Mouse (Mus musculus): ENCODE data around the gene Rnaset2a.
"Not testable (repeated sequence)": the region's sequence is repeated elsewhere in the genome, so short reads cannot be mapped to it uniquely, and the experiment has no call there.

Rnaset2a gene

DNA sequence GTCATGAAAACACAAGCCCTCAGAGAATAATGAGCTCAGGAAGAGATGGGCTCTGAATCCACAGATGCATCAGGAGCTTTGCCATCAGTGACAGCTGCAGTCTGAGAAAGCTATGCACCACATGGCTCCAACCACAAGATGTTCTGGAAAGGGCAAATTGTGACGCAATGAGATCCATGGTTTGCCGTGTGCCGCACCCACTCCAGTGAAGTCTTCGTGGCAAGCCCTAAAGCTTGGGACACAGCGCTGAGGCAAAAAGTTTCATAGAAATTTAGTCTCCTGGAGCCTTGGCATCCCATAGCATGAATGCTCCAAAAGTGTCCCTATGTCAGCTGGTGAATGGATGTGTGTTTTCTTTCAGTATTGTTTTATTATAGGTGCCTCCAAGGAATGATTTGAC lies 9.8 kb downstream of the Rnaset2a start:
- DNase-seq (ENCODE audit: low spot score) = not testable (repeated sequence)

DNA sequence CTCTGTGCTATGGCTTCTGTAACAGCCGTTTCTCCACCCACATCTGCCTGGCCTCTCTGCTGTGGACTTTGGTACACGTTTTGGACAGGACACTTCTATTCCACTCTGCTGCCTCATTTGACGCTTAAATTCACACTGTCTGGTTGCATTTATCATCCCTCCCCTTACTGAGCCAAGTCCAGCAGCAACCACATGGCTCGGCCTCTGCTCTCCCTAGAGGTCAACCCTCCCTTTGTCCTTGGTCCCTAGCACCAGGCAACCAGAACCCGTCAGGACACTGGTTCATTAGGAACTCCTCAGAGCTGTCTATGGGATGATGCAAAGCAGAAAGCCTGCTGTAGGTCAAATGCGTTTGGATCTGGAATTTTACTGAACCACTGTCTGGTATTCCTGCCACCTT lies 17.0 kb downstream of the Rnaset2a start:
- not testable (repeated sequence) for DNase-seq (ENCODE audit: low spot score)

DNA sequence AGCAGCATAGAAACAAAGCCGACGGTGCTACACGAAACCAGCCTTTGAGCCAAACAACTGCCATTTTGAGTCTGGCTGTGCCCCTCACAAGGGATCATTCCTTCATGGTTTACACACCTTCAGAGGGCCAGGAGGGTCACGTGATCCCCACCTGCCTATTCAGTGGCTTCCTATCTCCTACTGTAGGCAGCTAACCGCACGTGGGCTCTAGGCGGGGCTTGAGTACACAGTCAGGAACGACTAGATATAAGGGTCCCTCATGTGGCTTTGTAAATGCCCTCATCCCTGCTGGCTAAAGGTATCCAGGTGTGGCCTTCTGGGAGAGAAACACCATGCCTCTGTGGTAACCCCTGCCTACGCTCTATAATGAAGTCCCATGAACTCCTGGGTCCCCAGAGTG lies 18.3 kb downstream of the Rnaset2a start:
- DNase-seq (ENCODE audit: low spot score) = not testable (repeated sequence)

DNA sequence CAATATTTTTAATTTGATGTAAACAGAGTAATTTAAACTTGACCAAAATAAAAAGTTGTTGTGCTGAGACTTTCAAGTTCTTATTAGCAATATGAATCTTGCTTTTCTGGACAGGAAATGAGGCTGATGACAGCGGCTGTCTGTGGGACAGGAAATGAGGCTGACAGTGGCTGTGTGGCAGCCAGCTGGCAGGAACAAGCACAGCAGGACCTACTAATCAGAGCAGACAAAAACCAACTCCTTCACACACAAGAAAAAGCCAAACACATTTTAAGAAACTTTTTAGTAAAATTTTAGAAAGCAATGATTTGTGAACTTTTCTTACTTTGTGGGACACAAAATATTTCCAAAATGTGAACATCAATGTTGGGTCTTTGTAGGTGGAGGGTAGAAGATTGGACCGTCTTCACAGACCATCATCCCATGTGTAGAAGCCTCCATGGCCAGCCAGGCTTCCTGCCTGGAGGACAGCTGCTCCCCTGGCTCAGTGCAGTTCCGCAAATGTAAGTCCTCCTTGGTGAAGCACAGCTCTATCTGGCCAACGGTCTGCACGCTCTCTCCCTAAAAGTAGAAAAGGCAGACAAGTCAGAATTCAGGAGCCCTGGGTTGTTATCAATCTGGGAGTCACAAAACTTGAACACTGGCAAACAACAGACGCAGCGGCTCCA lies 19.4 kb downstream of the Rnaset2a start:
- DNase-seq (ENCODE audit: low spot score) = not testable (repeated sequence)

DNA sequence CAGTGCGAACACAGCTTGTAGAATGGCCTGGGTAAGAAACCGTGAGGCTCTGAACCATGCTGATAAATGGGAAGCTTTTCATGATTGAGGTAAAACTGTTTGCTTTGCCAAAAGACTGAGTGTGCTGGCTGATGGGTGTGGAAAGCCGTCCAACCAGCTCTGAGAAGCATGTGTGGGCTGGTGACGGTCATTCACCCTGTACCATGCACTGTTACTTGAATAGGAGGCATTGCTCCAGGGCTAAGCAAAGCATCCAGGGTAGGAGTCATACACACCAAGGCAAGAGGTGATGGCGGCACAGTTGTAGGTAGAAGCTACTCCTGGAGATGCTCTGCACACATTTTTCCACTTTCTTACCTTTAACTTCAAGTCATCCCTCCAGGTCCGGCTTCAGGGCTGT lies 23.3 kb downstream of the Rnaset2a start:
- not testable (repeated sequence) for DNase-seq (ENCODE audit: low spot score)

DNA sequence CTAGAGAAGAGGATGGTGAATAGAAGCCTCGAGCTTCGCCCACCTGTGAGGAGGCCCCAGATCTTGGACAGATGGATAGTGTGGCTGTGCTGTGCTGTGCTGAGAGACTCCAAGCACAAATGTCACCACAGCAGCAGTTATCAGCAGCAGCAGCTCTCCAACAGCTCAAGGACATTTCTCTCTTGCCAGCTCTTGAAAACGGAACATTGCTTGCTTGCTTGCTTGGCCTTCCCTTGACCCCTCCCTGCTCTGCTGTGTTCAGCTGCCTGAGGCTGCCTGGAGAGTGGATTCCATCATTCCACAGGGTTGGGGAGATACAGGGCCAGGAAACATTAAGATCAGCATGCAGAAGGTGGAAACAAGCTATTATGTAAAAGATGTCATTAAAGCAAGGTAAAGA lies 24.9 kb downstream of the Rnaset2a start:
- not testable (repeated sequence) for DNase-seq (ENCODE audit: low spot score)

DNA sequence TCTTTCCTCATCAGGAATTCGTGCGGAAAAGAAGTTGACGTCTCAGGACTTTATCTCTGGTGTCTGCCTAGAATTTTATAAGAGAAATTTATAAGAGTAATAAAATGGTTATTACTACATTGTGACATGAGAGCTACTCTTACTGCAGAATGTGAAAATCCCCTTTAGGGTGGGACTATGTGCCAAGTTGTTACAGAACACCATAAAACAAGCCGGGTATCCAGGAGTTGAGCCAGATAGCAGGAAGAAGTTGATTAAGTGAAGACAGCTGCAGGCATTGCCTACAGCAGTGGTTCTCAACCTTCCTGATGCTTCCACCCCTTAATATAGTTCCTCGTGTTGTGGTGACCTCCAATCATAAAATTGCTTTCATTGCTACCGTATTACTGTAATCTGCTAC lies 31.0 kb downstream of the Rnaset2a start:
- not testable (repeated sequence) for DNase-seq (ENCODE audit: low spot score)

DNA sequence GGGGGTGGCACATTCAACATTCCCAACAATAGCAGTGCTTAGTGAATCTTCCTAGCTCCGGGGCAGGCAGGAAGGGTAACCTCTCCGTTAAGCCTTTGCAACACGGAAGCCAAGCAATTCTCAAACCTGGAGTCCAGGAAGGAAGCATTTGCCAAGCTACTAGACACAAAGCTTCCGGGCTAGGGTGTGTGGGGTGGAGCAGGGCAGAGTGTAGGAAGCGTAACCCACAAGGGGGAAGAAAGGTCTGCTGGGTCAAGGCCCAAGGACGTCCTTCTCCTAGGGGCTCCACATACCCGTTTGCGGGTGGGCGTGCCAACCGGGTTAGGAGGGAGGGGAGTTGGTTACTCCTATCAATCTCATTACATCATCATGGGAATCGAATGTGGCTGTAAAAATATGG lies 31.5 kb downstream of the Rnaset2a start:
- not testable (repeated sequence) for DNase-seq (ENCODE audit: low spot score)

GRCm38 (mm10) chr17:8112199-8112598 lies 35.7 kb downstream of the Rnaset2a start:
- DNase-seq (ENCODE audit: low spot score) = not testable (repeated sequence)

DNA sequence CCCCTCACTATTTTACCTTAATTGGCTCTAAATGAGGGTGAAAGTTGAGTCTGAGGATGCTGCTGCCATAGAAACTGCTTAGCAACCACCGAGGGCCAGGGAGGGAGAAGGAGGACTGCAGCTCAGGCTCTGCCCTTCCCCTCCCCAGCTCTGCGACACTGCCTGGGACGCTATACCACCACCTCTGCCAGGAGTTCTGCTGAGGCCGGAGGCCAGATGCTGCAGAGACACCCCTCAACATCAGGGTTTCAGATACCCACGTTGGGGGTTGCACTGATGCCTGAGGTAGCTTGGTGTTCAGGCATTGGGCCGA lies 46.6 kb downstream of the Rnaset2a start:
- not testable (repeated sequence) for DNase-seq (ENCODE audit: low spot score)

GRCm38 (mm10) chr17:8100405-8101296 lies 47.2 kb downstream of the Rnaset2a start:
- DNase-seq (ENCODE audit: low spot score) = not testable (repeated sequence)

DNA sequence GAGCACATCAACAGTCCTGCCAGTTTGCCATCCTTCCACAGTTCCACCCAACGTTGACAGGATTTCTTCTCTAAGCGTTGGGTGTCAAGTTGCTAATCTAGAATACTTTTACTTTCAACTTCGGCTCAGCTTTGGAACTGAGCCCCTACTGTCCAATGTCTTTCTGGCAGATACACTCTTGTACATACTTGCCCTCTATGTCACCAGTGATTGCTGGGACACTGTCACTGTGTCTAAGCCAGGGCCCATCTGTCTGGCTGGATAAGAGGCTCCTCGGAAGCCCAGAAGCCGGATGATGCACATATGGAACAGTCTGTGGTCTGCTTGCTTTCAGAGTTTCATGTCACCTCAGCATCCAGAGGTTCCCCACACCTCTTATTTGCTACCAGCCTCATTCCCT lies 51.7 kb downstream of the Rnaset2a start:
- DNase-seq (ENCODE audit: low spot score) = not testable (repeated sequence)

- not testable (repeated sequence) for DNase-seq (ENCODE audit: low spot score)
Observed at GRCm38 (mm10) chr17:8095653-8096052, 52.2 kb downstream of the Rnaset2a start.

DNA sequence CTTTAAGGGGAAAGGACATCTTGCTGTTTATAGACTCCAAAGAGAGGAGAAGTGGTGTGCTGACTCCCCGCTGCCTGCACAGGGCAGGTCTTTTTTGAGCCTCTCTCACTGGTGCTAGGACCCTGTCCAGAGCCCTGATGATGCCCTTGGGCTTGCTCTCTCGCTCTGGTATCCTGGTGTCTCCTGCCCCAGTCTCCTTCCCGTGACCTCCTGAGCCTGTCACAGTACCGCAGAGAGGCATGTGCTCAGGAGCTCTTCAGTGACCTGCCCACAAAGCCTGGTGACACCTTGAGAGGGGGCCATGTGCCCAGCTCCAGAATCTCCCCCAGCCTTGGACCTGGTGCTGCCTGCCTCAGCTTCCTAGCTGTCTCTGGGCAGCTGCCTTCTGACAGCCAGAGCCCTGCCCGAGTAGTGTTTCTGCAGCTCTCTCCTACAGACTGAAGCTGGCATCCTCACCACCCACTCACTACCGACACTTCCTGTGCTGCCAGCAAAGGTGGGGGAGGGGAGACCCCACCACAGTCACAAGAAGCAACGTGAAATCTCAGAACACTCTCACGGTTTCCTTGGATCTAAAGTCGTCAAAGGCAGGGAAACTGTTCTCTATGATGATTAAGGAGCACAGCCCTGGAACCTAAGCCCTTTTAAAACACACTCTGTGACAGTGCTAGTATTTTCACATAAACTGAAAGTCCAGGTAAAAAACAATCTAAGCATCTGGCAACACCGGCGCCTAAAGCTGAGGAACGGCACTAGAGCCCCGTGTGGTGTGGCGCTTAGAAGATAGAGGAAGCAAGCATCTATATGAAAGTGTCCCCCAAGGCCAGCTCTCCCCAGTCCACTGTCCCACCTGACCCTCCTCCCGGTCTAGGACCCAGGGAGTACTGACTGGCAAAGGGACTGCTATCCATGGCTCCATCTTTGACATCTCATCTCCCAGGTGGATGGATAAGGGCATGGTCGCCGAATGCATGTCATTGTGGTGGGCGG lies 55.1 kb downstream of the Rnaset2a start:
- DNase-seq (ENCODE audit: low spot score) = not testable (repeated sequence)

DNA sequence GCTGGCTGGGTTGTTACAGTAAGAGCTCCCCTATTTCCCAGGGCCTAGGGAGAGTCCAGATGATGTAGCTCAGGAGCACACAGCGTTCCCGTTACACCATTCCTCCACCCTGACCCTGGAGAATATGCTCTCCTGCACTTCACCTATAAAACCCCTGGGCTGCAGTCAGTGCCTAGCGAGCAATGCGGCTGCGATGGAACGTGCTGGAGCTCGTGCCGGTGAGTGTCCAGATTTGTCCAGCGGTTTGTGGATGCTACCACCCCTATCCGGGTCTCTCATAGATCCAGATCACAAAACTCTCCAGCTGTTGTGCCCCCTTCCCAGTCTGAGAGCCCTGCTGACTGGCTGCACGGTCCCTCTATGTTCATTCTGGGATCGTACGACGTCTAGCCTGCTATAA lies 56.6 kb downstream of the Rnaset2a start:
- not testable (repeated sequence) for DNase-seq (ENCODE audit: low spot score)

- not testable (repeated sequence) for DNase-seq (ENCODE audit: low spot score)
Observed at GRCm38 (mm10) chr17:8069847-8070246, 78.0 kb downstream of the Rnaset2a start.

All from urinary bladder, postnatal 25 days (tissue).